Mouse (Mus musculus): ENCODE measurements around the gene Aifm1.

DNA sequence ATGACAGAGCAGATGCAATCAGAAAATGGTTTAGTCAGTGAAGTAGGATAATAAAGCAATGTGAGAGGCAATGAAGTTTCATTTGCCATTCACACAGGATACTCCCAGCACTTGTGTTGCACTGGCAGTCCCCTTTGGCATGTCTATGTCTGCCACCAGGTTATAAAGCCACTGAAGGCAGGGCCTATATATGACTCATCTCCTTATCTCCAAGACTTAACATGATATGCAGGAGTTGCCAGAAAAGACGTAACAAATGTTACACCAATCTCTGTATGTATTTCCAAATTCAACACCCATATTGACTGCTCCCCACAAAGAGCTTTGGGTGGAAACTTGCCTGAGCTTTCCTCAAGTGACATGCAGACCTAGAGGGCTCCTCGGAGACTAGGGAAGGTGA, 47.2 kb downstream of the Aifm1 start:
- TF ChIP-seq CTCF (IDR thresholded peaks at IDR 0.05; ENCODE audit: low read depth, low read length) = no peak
- no peak for TF ChIP-seq POLR2AphosphoS5 (IDR thresholded peaks at IDR 0.05; ENCODE audit: insufficient replicate concordance, low read depth, low read length)
- no peak for TF ChIP-seq GATA2 (IDR thresholded peaks at IDR 0.05; ENCODE audit: borderline replicate concordance, low read depth, low read length)
- no peak for TF ChIP-seq GATA1 (IDR thresholded peaks at IDR 0.05; ENCODE audit: borderline replicate concordance, low read length)

Data from G1E (cell line).